Mouse (Mus musculus): ENCODE data around the gene Lrp5. TPM values are rescaled to one million over a fixed set of nuclear protein-coding genes. Genes with fewer than 3 reads are reported as not detected.

The Lrp5 gene
- polyA plus RNA-seq, 3 experiments from 2014 or later, result 0.05 to 0.08 TPM; not detected in 1

DNA sequence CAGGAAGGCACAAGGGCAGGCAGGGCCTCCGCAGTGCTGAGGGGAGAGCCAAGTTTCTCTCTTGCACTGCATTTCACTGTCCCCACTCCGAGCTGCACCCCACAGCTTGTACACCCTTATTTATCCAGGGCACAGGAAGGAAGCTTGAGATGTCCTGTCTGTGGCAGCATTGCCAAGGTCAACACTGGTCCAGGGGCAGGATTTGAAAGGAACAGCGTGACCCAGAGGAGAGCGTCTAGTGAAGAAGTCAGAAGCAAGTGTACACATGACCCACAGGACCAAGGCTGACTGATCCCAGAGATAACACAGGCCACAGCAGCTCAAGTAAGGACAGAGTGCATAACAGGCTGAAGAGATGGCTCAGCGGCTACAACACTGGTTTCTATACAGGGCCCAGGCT is 32.3 kb downstream of the Lrp5 start:
- no peak for ATAC-seq

DNA sequence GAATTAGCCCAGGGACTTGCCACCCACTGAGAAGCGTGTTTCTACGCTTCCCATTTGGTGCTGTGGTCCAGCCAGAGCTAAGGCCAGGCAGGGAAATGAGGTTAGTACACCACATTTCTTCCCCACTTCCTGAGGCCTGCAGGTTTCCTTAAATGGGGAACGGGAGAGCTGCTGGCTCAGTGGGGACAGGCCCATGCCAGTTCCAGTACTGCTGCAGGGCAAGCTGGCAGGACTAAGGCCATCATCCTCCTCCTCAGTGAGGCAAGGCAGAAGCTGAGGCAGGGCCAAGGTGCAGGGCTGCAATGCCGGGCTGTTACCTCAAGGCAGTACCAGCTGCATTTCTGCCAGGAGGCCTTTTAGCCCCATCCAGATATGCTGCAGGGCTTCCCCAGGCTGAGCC is 32.9 kb downstream of the Lrp5 start:
- ATAC-seq, result no peak

DNA sequence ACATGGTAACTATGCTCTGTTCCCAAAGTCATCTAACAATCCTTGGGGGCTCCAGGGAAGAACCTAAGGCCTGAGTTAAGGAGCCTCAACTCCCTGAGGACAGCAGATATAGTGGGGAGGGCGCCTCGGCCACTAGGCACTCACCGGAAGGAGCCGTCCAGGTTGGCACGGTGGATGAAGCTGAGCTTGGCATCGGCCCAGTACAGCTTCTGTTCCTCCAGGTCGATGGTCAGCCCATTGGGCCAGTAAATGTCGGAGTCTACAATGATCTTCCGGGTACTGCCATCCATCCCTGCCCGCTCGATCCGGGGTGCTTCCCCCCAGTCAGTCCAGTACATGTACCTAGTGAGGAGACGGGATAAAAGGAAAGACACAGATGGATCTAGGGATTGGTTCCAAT is 34.4 kb downstream of the Lrp5 start:
- no peak for ATAC-seq

DNA sequence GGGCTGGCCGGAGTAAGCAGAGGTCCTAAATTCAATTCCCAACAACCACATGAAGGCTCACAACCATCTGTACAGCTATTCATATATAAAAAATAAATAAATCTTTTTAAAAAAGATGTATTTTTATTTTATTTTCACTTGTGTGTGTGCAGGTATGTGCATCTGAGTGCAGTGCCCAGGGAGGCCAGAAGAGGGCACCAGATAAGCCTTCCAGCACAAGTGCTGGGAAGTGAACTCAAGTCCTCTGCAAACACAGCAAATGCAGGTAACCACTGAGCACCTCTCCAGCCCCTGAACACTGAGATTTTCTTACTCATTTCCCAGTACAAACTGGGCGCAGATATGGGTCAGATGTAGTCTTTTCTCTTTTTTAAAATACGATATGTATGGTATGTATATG is 35.1 kb downstream of the Lrp5 start:
- no peak for ATAC-seq

DNA sequence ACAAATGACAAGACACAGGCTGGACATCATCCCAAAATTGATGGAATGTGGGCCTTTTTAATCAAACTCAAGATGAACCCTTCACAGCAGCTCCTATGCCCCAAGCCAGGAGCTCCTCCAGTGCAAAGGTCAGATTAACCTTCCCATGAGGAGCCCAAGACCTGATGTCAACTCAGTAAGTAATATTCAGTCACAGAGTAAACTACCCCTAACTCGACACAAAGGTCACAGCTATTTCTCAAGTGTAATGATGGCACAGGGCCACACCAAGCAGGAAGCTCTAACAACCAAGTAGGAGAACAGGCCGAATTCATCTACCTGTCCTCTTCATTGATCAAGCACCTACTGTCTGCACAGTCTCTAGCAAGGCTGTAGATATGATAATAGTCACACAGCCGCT is 35.9 kb downstream of the Lrp5 start:
- ATAC-seq, result no peak

DNA sequence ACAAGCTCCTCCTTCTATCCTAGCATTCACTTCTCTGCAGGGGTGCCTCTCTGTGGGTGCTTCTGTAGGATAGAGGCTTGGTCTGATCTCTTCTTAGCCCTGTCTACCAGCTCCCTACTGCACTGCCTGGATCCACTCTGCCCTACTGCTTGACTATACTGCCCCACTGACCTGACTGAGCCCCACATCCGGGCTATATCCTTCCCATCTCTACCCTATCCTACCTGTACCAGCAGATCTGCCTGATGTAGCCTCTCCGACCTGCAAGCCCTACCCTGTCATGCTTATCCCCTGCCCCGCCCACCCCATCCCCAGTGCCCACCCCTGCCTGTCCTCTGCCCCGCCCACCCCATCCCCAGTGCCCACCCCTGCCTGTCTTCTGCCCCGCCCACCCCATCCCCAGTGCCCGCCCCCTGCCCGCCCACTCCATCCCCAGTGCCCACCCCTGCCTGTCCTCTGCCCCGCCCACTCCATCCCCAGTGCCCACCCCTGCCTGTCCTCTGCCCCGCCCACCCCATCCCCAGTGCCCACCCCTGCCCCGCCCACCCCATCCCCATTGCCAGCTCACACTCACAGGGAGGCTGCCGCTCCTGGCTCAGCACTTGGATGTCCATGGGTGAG is 37.4 kb downstream of the Lrp5 start:
- ATAC-seq, result no peak

DNA sequence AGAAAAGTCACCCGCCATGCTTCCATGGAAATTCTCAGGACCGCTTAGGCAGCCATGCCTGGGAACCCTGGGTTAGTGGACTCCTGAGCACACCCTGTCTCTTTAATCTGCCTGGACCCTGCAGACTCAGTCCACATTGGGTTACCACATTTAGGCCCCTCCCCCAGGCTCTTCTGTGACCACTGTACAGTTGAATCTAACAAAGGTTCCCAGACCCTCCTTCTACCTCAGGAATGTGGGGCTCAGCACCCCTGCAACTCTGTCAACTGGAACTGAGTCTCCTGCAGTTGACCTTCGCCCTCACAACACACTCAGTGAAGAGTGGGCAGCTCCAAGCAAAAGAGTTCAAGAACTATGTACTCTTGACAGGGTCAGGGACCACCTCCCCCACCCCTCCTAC is 38.4 kb downstream of the Lrp5 start:
- ATAC-seq, result no peak

DNA sequence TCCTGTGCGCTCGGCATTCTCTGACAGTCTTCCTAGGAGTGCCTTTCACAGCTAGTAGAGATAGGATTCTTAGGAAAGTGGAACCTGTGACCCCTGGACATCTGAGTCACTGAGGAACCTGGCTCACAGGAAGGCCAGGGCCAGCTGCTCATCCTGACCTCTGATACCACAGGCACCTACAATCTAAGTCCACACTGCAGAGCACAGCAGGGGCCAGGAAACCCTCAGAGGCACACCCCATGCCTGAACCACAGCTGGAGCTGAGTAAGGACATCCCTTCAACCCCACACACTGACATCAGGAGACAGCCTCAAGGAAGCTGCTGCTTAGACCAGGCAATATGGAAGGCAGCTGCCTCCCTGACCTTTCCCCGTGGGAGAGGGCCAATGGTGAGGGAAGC is 40.6 kb downstream of the Lrp5 start:
- ATAC-seq, result no peak

DNA sequence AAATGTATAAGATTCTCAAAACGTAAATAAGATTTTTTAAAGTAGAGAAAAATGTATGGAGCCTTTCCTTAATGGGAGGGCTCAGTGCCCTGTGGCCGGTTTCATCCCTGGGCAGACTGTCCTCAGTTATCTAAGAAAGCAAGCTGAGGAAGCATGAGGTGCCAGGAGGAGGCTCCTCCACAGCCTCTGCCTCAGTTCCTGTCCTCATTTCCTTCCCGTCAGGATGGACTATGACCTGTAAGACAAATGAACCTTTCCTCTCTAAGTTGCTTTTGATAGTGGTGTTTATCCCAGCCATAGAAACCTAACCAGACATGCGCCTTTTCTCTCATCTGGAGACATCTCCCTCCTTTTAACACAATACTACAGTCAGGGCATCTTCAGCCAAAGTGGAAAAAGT is 41.0 kb downstream of the Lrp5 start:
- no peak for ATAC-seq

DNA sequence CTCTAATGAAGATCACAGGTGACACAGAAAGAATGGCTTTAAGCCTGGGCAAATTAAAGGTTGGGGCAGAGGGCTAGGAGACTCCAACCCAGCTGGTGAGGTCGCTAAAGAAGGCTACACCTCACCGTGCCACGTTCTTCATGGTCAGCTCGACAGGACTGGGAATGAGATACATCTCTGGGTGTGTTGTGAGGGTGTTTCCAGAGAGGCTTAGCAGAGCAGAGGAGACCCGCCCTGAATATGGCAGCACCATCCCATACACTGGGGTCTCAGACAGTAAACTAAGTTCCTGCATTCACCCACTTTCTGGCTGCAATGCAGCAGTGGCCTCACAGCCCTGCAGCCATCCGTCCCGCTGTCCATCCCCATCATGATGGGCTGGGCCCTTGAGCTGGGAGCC is 46.8 kb downstream of the Lrp5 start:
- ATAC-seq, result no peak

DNA sequence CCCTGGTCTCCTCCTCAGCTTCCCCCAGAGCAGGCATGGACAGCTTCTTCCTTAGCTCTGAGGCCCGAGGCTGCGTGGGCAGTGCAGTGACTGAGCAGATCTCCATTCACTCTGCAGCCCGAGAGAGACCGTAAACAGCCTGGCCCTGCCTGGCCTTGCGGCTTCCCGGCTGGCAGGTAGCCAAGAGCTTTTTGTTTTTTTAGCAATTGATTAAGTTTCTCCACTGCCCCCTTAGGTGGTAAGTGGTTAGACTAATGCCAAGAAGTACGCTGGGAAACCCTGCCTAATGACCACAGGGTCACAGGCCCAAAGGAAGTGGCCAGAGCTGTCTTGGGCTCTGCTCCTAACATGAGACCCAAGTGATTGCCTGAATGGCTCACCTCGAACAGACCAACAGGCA is 47.7 kb downstream of the Lrp5 start:
- no peak for ATAC-seq

DNA sequence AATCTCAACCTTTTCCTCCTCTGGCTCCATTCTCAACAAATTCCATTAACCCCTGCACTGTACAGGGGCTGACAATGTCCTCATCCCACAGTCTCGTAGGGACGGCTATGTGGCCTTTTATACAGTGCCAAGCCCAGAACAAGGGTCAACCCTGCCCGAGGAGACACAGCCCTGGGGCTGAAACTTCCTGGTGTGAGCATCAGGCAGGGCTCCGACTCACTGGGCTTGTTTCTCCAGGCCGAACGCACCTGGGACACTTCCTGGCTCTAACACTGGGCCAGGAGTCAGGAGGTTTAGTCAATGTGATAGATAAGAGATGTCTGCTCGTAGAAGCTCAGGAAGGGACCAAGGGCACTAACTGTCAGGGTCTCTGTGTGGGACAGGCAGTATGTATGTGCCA is 54.3 kb downstream of the Lrp5 start:
- no peak for ATAC-seq

DNA sequence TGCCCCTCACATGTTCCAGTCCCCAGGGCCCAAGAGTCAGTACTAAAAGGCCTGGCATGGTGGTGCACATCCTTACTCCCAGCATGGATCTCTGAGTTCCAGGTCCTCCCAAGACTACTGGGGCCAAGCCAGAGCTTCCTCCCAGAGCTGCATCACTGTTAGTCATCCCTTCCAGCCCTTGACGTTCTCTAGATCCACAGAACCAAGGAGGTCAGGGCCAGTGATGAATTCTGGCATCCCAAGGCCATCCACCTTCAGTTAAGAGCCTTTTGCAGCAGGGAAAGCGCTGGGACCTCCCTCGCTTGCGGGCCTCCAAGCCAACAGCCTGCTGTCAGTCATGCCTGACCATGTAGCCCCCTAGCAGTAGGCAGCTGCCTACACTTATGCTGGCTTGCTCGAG is 54.9 kb downstream of the Lrp5 start:
- ATAC-seq, result no peak

DNA sequence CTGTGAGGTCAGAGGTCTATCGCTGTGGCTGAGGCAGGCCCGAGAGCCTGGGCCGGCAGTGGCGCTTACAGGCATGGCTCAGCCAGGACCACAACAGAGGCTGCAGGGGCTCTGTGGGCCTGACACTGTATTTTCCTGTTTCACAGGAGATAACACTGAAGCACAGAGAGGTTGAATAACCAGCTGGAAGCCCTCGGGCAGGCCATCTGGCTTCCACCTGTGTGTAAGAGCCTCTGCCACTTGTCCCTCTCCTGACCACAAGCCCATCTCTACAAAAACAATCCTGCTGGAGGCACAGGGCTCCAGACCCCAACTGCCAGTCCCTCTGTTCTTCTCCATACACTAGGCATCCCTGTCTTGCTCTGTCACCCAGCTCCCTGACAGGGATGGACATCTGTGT is 55.9 kb downstream of the Lrp5 start:
- ATAC-seq, result no peak

DNA sequence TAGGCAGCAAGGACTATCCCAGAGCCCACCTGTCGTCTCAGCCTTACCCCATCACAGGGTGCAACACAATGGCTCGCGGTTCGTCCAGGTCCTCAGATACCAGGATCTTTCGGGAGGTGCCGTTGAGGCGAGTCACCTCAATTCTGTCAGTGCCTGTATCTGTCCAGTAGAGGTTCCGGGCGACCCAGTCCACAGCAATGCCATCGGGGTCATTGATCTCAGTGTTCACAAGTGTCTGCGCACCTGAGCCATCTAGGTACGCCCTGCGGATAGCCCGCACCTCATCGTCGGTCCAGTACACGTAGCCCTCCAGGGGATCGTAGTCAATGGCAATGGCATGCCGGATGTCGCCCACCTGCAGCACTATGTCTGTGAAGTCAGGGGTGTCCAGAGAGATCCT is 56.3 kb downstream of the Lrp5 start:
- ATAC-seq, result no peak

DNA sequence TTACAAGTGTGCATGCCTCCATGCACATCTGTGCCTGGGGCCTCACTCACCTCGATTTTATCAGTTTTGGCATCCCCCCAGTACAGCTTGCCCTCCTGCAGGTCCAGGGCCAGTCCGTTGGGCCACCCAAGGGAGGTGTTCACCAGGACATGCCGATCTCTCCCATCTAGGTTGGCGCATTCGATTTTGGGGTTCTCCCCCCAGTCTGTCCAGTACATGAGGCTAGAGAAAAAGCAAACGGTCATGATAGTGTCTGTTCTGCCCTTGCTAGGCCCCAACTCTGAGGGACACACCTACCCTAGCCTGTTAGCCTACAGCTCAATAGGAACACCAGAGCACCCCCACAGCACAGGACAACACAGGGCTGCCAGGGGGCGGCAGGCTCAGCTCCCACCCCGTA is 58.1 kb downstream of the Lrp5 start:
- ATAC-seq, result no peak

DNA sequence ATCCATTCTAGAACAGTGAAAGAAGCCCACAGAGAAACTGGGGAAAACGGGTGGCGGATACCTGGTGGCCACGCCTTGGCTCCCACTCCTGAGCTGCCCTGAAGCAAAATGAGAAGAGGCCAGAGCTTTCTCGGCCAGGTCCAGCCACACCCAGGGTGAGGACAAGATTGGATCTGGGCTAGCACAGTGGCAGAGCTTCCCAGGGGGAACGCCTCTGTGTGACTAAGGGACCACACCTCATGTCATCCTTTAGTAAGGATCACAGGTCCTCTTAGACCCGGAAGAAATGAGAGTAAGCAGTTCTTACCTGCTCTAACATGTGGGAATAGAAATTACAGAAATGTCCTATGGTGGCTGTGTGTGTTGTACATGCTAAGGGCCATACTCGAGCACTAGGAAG is 61.3 kb downstream of the Lrp5 start:
- ATAC-seq, result no peak

DNA sequence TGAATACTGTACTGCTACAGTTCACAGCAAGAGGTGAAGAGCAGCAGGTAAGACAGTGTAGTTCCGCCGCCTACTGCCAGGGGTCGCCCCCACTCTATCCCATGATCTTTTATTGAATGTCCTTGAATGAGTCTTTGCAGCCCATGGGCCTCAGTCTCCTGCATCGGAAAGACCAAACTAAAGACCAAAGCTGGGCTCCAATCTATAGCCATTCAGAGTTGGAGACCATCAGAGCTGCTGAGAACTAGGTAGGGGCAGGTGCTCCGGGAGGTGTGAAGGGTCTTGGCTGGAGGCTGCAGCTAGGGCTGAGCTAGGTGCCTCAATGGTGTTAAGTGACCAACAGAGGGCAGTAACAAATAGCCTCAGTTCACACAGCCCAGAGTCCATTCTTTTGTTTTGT is 62.5 kb downstream of the Lrp5 start:
- no peak for ATAC-seq

DNA sequence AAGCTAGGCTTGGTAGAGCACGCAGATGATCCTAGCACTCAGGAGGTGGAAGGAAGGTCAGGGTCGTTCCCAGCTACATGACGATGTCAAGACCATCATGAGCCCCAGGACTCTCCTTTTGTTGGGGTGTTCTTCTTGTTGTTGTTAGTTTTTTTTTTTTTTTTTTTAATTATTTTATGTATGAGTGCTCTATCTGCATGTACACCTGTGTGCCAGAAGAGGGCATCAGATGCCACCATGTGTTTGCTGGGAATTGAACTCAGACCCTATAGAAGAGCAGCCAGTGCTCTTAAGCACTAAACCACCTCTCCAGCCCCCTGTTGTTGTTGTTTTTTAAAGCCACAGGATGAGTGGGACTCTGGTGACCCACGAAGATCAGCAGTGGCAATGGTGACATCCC is 63.1 kb downstream of the Lrp5 start:
- ATAC-seq, result no peak

DNA sequence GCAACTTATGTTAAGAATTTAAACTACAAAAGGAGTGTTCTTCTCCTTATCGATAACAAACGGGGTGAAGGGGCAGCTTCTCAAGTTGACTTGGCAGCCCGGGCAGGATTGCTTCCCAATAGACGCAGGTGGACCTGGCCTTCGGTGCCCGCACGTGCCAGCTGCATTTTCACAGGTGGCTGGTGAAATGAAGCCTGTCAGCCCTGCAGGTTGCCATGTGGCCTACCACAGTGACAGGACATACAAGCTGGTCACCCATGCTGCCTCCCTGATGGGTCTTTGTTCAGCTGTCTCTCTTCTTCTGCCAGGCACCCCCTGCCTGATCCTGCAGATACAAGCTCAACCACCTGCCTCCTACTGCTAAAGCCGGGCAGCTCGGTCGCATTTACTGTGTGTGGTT is 65.5 kb downstream of the Lrp5 start:
- ATAC-seq, result no peak

DNA sequence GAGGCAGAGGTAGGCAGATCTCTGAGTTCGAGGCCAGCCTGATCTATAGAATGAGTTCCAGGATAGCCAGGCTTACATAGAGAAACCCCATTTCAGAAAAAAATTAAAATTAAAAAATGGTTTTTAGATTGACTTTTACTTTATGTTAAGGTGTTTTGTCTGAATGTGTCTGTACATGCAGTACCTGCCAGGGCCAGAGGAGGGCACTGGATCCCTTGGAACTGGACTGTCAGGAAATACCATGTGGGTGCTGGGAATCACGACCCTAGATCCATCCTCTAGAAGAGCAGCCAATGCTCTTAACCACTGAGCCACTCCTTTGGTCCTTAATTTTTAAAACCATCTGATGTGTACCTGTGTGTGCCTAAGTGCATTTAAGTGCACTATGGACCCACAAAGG is 67.0 kb downstream of the Lrp5 start:
- ATAC-seq, result no peak

DNA sequence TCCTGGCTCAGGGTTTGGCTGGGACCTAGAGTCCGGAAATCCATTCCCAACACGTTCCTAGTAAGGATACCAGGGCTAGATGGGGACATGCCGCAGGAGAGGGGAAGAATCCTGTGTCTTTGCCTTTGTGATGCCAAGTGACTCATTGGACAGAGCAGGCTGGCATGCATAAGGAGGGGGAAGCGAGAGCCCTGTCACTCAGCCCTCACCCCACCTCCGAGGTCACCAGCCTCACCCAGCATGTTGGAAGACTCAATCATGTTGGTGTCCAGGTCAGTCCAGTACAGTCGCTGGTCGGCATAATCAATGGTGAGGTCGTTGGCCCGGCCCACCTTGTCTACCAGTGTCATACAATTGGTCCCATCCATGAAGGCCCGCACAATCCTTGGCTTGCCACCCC is 72.4 kb downstream of the Lrp5 start:
- ATAC-seq, result no peak

DNA sequence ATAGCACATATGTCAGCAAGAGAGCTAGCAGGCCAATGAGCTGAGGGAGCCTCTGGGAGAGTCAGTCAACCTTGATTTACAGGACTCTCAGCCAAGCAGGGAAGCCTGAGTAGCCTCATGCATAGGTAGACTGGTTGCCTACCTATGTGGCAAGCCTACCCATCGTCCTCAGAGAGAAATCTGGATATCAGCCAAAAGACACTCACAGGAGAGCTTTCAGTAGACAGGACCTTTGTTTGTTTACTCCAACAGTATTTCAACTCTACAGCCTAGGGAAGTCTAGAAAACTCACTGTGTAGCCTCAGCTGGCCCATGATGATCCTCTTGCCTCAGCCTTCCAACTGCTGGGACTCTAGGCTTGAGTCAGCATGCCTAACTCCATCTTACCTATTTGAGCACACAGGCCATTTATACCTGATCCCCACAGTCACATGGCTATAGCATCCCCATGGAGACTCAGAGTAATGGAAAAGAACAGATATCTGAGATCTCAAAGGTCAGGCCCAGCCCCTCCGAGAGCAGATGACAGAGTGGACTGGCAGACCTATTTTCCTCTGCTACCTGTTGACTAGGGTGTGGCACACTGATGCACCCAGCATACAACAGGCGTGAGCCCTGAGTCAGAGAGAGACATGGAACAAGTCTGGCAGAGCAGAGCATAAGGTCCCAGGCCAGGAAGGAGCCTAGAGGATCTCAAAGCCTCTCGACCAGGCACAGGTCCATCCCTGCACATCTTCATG is 73.7 kb downstream of the Lrp5 start:
- ATAC-seq, result no peak

DNA sequence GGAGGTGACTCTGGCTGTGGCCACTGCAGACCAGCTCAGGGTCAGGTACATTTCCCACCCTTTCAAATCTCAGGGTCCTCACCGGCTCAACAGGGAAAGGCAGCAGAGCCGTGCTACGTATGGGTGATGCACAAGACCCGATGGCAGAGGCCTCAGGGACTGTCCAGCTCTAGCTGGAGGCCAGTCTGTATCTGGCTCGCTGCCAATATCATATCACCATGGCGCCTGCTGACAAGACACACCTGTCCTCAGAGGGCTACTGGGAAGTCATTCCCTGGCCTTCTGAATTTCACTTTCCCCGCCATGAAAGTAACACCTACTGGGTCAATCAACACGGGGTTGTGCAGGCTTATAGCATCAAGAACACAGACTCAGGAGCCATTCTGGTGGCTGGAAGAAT is 74.6 kb downstream of the Lrp5 start:
- no peak for ATAC-seq

DNA sequence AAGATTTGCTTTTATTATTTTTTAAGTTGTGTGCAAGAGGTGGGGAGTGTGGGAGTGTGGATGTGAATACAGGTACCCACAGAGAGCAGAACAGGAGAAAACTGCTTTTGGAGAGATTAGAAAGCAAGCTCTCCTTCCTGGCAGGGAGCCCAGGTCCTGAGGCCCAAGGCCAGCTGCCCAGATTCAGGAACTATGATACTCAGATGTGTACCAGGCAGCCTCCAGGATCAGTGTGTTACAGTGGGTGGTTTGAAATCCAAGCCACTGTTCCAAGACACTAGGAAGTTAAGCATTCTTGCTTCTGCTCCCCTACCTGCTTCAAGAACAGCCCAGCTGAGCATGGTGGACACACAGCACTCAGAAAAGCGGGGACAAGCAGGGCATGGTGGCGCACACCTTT is 75.5 kb downstream of the Lrp5 start:
- ATAC-seq, result no peak

Data from inflammation-experienced regulatory T-cells, adult 6 months (primary cell).